Mouse (Mus musculus): ENCODE results near the gene Wsb2. TPM values are rescaled to one million over a fixed set of nuclear protein-coding genes. Genes with fewer than 3 reads are reported as not detected.
"Not testable (repeated sequence)": the region's sequence is repeated elsewhere in the genome, so short reads cannot be mapped to it uniquely, and the experiment has no call there.

Gene Wsb2
- polyA plus RNA-seq, 1 experiment, result 120 TPM

- no peak overlapping the region for H3K27ac ChIP-seq (ENCODE audit: control insufficient read depth, insufficient read depth, low read length)
- no peaks in the 10 kb centered on the region for H3K27me3 ChIP-seq (ENCODE audit: control insufficient read depth, insufficient read depth, low read length)
- 75% methylated on average over 5 of the region's 5 CpGs for WGBS
- DNase-seq, result no peak
- no peak overlapping the region for H3K4me3 ChIP-seq (ENCODE audit: control insufficient read depth, insufficient read depth, low read length)
- peaks cover 11% of the 10 kb centered on the region for H3K4me1 ChIP-seq (replicated peaks; ENCODE audit: control insufficient read depth, insufficient read depth, low read length)
- no peaks in the 10 kb centered on the region for H3K36me3 ChIP-seq (ENCODE audit: control insufficient read depth, insufficient read depth, low read length)
- TF ChIP-seq CTCF (IDR thresholded peaks at IDR 0.05; ENCODE audit: borderline replicate concordance, control insufficient read depth, extremely low read depth, insufficient read depth, low read length, poor library complexity) (no peak), POLR2A (IDR thresholded peaks at IDR 0.05; ENCODE audit: control insufficient read depth, extremely low read depth, insufficient read depth, low read length, poor library complexity) (no peak)
Measured at GRCm38 (mm10) chr5:117398007-117398550, 41.0 kb downstream of the Wsb2 start.

- Histone ChIP-seq H3K4me3 (ENCODE audit: control insufficient read depth, insufficient read depth, low read length) (no peak overlapping the region), H3K4me1 (replicated peaks; ENCODE audit: control insufficient read depth, insufficient read depth, low read length) (peaks cover 11% of the 10 kb centered on the region), H3K27ac (ENCODE audit: control insufficient read depth, insufficient read depth, low read length) (no peak overlapping the region), H3K36me3 (ENCODE audit: control insufficient read depth, insufficient read depth, low read length) (no peaks in the 10 kb centered on the region), H3K27me3 (ENCODE audit: control insufficient read depth, insufficient read depth, low read length) (no peaks in the 10 kb centered on the region)
- 92% methylated on average over 9 of the region's 9 CpGs for WGBS
- no peak for DNase-seq
- TF ChIP-seq POLR2A (IDR thresholded peaks at IDR 0.05; ENCODE audit: control insufficient read depth, extremely low read depth, insufficient read depth, low read length, poor library complexity), result no peak
- no peak for TF ChIP-seq CTCF (IDR thresholded peaks at IDR 0.05; ENCODE audit: borderline replicate concordance, control insufficient read depth, extremely low read depth, insufficient read depth, low read length, poor library complexity)
Measured at GRCm38 (mm10) chr5:117399281-117399680, 42.2 kb downstream of the Wsb2 start.

- no peaks in the 10 kb centered on the region for H3K4me1 ChIP-seq (replicated peaks; ENCODE audit: control insufficient read depth, insufficient read depth, low read length)
- H3K4me3 ChIP-seq (ENCODE audit: control insufficient read depth, insufficient read depth, low read length), result no peak overlapping the region
- TF ChIP-seq POLR2A (IDR thresholded peaks at IDR 0.05; ENCODE audit: control insufficient read depth, extremely low read depth, insufficient read depth, low read length, poor library complexity), result no peak
- TF ChIP-seq CTCF (IDR thresholded peaks at IDR 0.05; ENCODE audit: borderline replicate concordance, control insufficient read depth, extremely low read depth, insufficient read depth, low read length, poor library complexity), result no peak
- no peak overlapping the region for H3K27ac ChIP-seq (ENCODE audit: control insufficient read depth, insufficient read depth, low read length)
- H3K27me3 ChIP-seq (ENCODE audit: control insufficient read depth, insufficient read depth, low read length), result no peaks in the 10 kb centered on the region
- WGBS, result 87% methylated on average over 8 of the region's 8 CpGs
- no peaks in the 10 kb centered on the region for H3K36me3 ChIP-seq (ENCODE audit: control insufficient read depth, insufficient read depth, low read length)
- DNase-seq, result no peak
Measured at GRCm38 (mm10) chr5:117403609-117404008, 46.5 kb downstream of the Wsb2 start.

- H3K27me3 ChIP-seq (ENCODE audit: control insufficient read depth, insufficient read depth, low read length); H3K27ac ChIP-seq (ENCODE audit: control insufficient read depth, insufficient read depth, low read length); DNase-seq; H3K36me3 ChIP-seq (ENCODE audit: control insufficient read depth, insufficient read depth, low read length); H3K4me3 ChIP-seq (ENCODE audit: control insufficient read depth, insufficient read depth, low read length); H3K4me1 ChIP-seq (replicated peaks; ENCODE audit: control insufficient read depth, insufficient read depth, low read length): not testable (repeated sequence)
- 95% methylated on average over 2 of the region's 2 CpGs for WGBS
Measured at GRCm38 (mm10) chr5:117404671-117405070, 47.6 kb downstream of the Wsb2 start.

GRCm38 (mm10) chr5:117408216-117408615 is 51.1 kb downstream of the Wsb2 start:
- H3K36me3 ChIP-seq (ENCODE audit: control insufficient read depth, insufficient read depth, low read length), result no peaks in the 10 kb centered on the region
- H3K4me3 ChIP-seq (ENCODE audit: control insufficient read depth, insufficient read depth, low read length), result no peak overlapping the region
- DNase-seq, result peak; percentile 65
- H3K27me3 ChIP-seq (ENCODE audit: control insufficient read depth, insufficient read depth, low read length), result no peaks in the 10 kb centered on the region; the same call in 1 of the 2 replicates
- H3K27ac ChIP-seq (ENCODE audit: control insufficient read depth, insufficient read depth, low read length), result no peak overlapping the region
- peaks cover under 1% of the 10 kb centered on the region; the same call in 1 of the 2 replicates for H3K4me1 ChIP-seq (replicated peaks; ENCODE audit: control insufficient read depth, insufficient read depth, low read length)
- TF ChIP-seq POLR2A (IDR thresholded peaks at IDR 0.05; ENCODE audit: control insufficient read depth, extremely low read depth, insufficient read depth, low read length, poor library complexity), result no peak
- no peak for TF ChIP-seq CTCF (IDR thresholded peaks at IDR 0.05; ENCODE audit: borderline replicate concordance, control insufficient read depth, extremely low read depth, insufficient read depth, low read length, poor library complexity)
- WGBS, result 63% methylated on average over 4 of the region's 4 CpGs

- 71% methylated on average over 6 of the region's 6 CpGs for WGBS
- DNase-seq, result no peak
- TF ChIP-seq CTCF (IDR thresholded peaks at IDR 0.05; ENCODE audit: borderline replicate concordance, control insufficient read depth, extremely low read depth, insufficient read depth, low read length, poor library complexity), result no peak
- TF ChIP-seq POLR2A (IDR thresholded peaks at IDR 0.05; ENCODE audit: control insufficient read depth, extremely low read depth, insufficient read depth, low read length, poor library complexity), result no peak
- Histone ChIP-seq H3K27ac (ENCODE audit: control insufficient read depth, insufficient read depth, low read length) (no peak overlapping the region), H3K4me3 (ENCODE audit: control insufficient read depth, insufficient read depth, low read length) (no peak overlapping the region), H3K36me3 (ENCODE audit: control insufficient read depth, insufficient read depth, low read length) (no peaks in the 10 kb centered on the region), H3K4me1 (replicated peaks; ENCODE audit: control insufficient read depth, insufficient read depth, low read length) (peaks cover 7% of the 10 kb centered on the region; the same call in 1 of the 2 replicates), H3K27me3 (ENCODE audit: control insufficient read depth, insufficient read depth, low read length) (no peaks in the 10 kb centered on the region; the same call in 1 of the 2 replicates)
Measured at GRCm38 (mm10) chr5:117409369-117409768, 52.3 kb downstream of the Wsb2 start.

Measured in thymus, adult 2 months (tissue).